Mouse (Mus musculus) kidney, postnatal 4 days (tissue): ENCODE measurements around the gene Itga9.

ENCODE experiments used
- DNase-seq, 2 experiments: peaks; one replicate each; pipeline ENCODE4 v3.0.0; 2021; ENCODE audit warnings: mixed read lengths in 2 of 2

Itga9 gene

GRCm38 (mm10) chr9:118881281-118881945, 274.9 kb downstream of the Itga9 start:
- peak; percentile 31 to 42 for DNase-seq

DNA sequence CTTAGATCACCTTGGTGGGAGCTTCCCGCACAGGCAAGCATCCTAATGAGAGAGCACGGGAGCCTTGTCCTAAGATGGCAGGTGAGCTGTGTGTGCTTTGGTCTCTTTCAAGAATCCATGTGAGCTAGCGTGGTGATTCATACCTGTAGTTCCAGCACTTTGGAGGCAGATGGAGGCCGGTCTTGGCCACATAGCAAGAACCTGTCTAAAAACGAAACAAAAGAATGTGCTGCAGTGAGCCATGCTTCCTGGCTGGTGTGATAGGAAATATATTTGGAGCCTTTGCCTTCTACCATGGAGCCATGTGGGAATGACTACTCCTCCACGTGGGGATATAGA, 275.4 kb downstream of the Itga9 start:
- no peak for DNase-seq

DNA sequence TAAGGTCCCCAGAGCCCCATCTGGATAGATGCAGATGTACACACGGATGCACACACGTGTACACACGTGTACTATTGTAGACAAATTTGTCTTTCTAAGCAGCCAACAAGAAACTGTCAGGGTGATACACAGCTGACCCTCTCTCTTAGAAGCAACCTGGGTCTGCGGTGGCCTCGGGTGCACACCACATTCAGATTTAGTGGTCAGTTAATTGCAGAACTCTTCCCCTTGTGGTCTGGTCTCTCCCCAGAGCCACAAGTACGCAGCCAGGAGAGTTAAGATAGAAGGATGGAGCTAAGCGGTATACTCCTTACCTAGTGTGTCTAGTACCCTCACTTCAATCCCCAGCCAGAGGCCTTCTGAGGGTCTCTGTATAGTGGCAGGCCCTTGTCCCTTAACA, 276.7 kb downstream of the Itga9 start:
- no peak for DNase-seq

- no peak for DNase-seq
Observed at GRCm38 (mm10) chr9:118885785-118886184, 279.3 kb downstream of the Itga9 start.

DNA sequence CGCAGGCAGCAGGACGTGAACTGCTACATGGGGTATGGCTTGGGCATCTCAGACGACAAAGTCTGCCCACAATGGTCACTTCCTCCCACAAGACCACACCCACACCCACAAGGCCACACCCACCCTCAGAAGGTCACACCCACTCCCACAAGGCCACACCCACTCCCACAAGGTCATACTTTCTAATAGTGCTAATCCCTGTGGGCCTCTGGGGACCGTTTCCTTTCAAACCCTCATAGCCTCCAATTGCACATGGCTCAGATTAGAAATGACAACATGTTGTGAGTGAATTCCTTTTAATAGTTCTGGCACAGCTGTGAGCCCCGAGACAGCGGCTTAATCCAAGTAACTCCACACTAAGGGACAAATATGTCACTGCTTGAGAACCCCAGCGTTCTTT, 280.7 kb downstream of the Itga9 start:
- DNase-seq = no peak

DNA sequence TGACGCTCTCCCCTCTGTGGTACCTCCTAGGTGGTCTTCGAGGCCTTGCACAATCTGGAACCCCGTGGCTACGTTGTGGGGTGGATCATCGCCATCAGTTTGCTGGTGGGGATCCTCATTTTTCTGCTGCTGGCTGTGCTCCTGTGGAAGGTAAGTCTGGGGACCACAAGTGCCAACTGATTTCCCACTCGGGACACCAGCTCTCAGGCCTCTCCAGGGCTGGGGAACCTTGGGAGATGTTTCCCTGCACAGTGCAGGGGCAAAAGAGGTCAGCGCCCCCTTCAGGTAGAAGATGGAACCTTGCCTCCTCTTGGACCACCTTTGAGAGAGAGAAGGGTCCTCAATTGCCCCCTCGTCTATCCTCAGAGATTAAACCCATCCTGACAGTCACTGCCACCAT, 281.2 kb downstream of the Itga9 start:
- DNase-seq = no peak

- DNase-seq = no peak
Observed at GRCm38 (mm10) chr9:118890149-118890548, 283.7 kb downstream of the Itga9 start.

DNA sequence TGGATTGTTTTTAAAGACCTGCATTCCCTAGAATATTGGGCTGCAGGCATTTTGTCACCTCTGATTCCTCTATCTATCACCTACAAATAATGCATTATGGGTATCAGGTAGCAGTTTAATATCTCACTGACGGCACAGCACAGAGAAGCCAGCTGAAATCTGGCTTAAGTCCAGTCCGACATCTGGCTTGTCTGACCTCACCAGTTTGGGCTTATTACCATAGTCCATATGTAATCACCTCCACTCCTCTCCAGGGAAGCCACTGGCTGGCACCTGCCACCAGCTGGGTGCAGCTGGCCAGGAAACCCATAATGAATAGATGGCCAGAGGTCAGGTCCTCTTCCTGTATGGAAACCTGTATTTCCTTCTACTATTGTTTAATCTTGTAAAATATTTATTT, 284.2 kb downstream of the Itga9 start:
- DNase-seq = peak; percentile 48 to 60

DNA sequence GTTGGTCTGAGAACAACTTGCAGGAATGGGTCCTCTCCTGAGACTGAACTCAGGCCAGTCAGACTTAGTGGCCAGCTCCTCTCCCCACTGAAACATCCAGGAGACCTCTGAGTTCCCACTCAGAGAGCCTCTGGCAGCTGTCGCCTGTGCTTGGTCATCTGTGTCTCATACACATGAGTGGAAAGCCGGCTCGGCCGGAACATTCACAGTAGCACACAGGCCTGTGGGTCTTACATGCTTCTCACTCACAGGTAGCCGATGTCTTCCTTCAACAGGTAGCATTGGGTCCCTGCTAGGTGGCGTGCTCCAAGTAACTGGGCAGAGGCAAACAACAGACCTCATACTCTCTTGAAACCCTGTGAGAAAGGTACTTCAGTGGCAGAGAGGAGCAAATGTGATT, 284.6 kb downstream of the Itga9 start:
- peak; percentile 23 to 52 for DNase-seq

DNA sequence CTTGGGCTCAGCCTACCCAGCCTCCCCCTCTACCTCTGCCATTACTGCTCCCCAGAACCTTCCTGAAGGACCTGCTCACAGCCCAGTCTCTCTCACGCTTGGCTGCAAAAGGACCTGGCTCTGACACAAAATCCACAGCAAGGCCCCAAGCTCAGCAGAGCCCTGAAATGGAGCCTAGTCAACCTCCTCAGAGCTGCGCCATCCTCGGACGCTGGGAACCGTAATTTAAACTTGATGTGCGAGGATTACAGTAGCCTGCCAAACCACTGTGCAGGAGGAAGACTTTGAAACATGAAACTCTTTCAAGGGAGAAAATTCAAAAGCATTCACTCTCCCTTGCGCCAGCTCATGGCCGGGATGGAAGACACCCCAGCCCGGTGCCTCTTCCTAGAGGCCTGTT, 285.1 kb downstream of the Itga9 start:
- peak; percentile 54 to 64 for DNase-seq

GRCm38 (mm10) chr9:118895101-118895500, 288.6 kb downstream of the Itga9 start:
- no peak for DNase-seq

GRCm38 (mm10) chr9:118900677-118901076, 294.2 kb downstream of the Itga9 start:
- no peak for DNase-seq

DNA sequence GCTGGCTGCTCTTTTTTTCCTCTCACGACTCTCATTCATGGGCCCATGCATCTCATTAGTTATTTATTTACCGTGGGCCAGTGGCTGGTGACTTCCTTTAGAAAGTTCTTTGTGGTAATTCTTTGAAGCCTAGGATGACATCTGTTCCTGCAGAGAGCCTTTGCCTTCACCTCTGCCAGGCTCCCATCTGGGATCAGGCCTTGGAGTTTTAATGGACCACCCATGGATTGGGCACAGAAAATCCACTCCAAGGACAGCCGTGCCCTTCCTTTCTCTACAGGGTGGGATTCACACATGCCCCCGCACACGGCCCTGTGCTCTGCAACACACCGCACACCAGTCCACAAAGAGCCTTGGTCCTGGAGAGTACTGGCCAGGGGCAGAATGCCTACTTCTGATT, 295.4 kb downstream of the Itga9 start:
- DNase-seq = no peak

DNA sequence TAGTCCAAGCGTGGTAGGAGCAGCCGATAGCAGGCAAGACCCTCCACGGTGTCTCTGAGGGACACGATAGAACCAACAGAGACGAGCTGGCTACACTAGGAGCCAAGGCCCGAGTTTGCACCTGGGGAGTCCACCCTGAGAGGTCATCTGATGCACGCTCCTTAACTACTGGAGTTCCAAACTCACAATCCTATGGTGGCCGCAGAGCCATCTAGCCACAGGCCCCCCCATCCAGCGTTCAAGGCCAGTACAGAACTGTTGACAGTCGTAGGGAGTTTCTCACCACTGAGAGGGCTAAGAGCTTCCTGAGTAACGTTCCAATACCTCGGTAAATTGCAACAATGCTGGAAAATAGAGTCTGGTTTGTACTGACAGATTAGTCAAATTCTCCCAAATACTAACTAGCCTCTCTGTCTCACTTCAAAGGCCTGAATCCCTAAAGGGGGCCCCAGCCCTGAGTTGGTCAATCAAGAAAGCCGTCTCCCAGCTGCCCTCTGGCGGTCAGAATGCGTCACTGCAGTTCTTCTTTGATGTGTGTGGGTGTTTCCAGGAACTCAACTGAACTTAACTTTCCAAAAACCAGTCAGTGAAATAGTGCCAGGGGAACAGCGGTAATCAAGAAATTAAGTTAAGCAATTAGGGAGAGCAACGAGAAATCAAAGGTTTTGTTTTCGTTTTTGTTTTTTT, 301.6 kb downstream of the Itga9 start:
- peak; percentile 91 to 92 for DNase-seq

- no peak for DNase-seq
Observed at GRCm38 (mm10) chr9:118913048-118913447, 306.6 kb downstream of the Itga9 start.

DNA sequence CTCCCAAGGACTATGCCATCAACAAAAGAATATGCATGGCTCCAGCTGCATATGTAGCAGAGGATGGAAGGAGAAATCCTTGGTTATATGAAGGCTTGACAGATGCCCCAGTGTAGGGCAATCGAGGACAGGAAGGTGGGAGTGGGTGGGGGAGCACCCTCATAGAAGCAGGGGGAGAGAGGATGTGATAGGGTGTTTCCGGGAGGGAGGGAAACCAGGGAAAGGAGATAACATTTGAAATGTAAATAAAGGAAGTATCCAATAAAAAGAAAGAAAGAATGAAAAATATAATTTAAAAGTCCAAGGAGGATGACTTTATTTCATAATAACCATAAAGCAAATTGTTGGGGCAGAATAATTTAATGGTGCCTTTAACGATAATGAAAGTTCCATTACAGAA, 307.1 kb downstream of the Itga9 start:
- no peak for DNase-seq

DNA sequence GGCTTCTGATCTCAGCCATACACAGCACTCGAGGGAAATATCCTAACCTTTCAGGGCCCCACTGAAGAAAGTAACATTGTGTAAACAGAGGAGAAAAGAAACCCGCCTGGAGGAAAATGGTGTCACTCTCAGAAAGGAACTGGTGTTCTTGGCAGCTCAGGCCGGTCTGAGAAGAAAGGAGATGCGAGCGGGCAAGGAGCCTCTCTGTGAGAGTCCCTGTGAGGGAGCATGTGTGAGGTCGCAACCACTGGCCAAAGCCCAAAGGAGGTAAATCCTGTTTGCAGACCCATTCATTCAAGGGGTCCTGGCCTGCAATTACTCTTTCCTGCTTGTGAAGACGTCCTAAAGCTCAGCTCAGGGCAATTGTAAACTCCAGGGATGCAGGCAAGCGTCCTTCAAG, 308.1 kb downstream of the Itga9 start:
- DNase-seq = peak in 1 of 2 experiments; percentile 29

DNA sequence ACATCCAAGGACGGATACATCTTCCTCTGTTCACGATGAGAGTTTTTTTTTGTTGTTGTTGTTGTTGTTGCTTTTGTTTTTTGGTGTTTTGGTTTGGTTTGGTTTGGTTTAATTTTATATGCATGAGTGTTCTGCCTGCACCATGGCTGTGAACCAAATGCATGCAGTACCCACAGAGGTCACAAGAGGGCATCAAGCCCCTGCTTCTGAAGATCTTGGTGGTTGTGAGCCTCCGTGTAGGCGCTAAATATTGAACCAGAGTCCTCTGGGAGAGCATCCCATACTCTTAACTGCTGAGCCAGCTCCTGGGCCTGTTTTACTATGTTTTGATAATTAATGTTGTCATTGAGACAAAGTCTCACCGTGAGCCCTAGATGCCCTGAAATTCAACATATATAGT, 308.8 kb downstream of the Itga9 start:
- peak; percentile 60 to 67 for DNase-seq

DNA sequence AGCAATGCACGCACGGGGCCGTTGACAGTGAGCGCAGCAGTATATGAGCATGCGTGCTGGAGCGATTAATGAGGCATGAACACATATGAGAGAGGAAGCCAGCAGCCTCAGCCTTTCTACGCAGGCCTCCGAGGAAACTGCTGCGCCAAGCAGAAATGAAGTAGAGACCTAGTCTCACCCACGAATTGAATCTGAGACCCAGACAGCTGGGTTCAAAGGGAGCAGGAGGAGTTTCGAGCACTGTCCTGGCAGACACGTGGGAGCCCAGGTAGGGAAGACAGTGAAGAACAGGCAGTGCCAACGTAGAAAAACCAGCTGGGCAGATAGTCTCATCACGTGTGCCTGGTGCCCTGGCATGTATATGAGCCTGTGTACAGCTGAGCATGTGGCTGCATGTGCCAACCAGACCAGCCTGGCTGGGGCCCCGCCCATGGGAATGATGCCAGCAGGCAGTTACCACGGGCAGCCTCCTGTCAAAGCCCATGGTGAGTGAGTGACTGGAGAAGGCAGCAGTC, 313.2 kb downstream of the Itga9 start:
- DNase-seq = peak; percentile 71 to 80

- peak; percentile 93 for DNase-seq
Observed at GRCm38 (mm10) chr9:118920798-118921515, 314.5 kb downstream of the Itga9 start.

GRCm38 (mm10) chr9:118921926-118922325, 315.4 kb downstream of the Itga9 start:
- no peak for DNase-seq

- DNase-seq = peak in 1 of 2 experiments; percentile 28
Observed at GRCm38 (mm10) chr9:118924554-118925085, 318.1 kb downstream of the Itga9 start.

- DNase-seq = peak; percentile 99
Observed at GRCm38 (mm10) chr9:118925286-118926110, 319.0 kb downstream of the Itga9 start.
